Mouse (Mus musculus) limb, embryonic 10.5 days (tissue): ENCODE measurements at regions not wholly inside any gene's neighbourhood (a gene's known extent, or its start where the extent isn't known, plus 50 kb on each side); places are given as distances from the start of the nearest gene placed in this dataset.

Experiments
- DNase-seq: peaks from one replicate; pipeline ENCODE4 v3.0.0-alpha.2; 2017; ENCODE audit warnings: low spot score
- H3K27ac ChIP-seq: fragments of 300-500 bp; sonication (generic); 2 replicates; pipeline ENCODE4 v1.5.1; 2016; ENCODE audit warnings: mild to moderate bottlenecking
- H3K27me3 ChIP-seq: fragments of 300-500 bp; sonication (generic); 2 replicates; pipeline ENCODE4 v1.6.1; 2016; ENCODE audit warnings: low read depth, mild to moderate bottlenecking; ENCODE audit not compliant: poor library complexity, severe bottlenecking
- H3K36me3 ChIP-seq: fragments of 300-500 bp; sonication (generic); 2 replicates; pipeline ENCODE4 v1.6.1; 2016; ENCODE audit warnings: mild to moderate bottlenecking, moderate library complexity
- H3K4me1 ChIP-seq: fragments of 300-500 bp; sonication (generic); 2 replicates; pipeline ENCODE4 v1.6.1; 2016
- H3K4me3 ChIP-seq: fragments of 300-500 bp; sonication (generic); 2 replicates; pipeline ENCODE4 v1.5.1; 2016; ENCODE audit warnings: mild to moderate bottlenecking, moderate library complexity
- H3K9me3 ChIP-seq: fragments of 300-500 bp; sonication (generic); replicated peaks from 2 replicates; pipeline ENCODE4 v1.6.1; 2016; ENCODE audit warnings: mild to moderate bottlenecking
- WGBS: fragments of 180-500 bp; shearing (Covaris S2); methylation state at CpG from one replicate; pipeline ENCODE4 v1.1.7; 2016; 5-methylcytosine and 5-hydroxymethylcytosine counted together

GRCm38 (mm10) chr9:33769811-33770210 is 715.9 kb upstream of the Kirrel3 start:
- H3K36me3 ChIP-seq, result no peaks in the 10 kb centered on the region
- no peak for DNase-seq
- 91% methylated on average over 2 of the region's 2 CpGs for WGBS

GRCm38 (mm10) chr9:33774178-33774577 is 711.5 kb upstream of the Kirrel3 start:
- no peaks in the 10 kb centered on the region for H3K36me3 ChIP-seq
- no peaks in the 10 kb centered on the region for H3K27me3 ChIP-seq
- no peak overlapping the region for H3K4me3 ChIP-seq
- no peak for DNase-seq
- H3K4me1 ChIP-seq, result no peaks in the 10 kb centered on the region
- 66% methylated on average over 5 of the region's 5 CpGs for WGBS
- H3K27ac ChIP-seq, result no peak overlapping the region
- no peaks in the 10 kb centered on the region for H3K9me3 ChIP-seq

More at GRCm38 (mm10) chr9:33769811-33770210, 715.9 kb upstream of the Kirrel3 start:
- Histone ChIP-seq H3K27ac (no peak overlapping the region), H3K4me3 (no peak overlapping the region), H3K27me3 (no peaks in the 10 kb centered on the region), H3K9me3 (no peaks in the 10 kb centered on the region), H3K4me1 (no peaks in the 10 kb centered on the region)

- Histone ChIP-seq H3K36me3 (no peaks in the 10 kb centered on the region), H3K4me3 (no peak overlapping the region), H3K4me1 (no peaks in the 10 kb centered on the region), H3K27me3 (no peaks in the 10 kb centered on the region), H3K27ac (no peak overlapping the region), H3K9me3 (no peaks in the 10 kb centered on the region)
- DNase-seq, result no peak
- 74% methylated on average over 4 of the region's 4 CpGs for whole genome bisulfite sequencing
Measured at GRCm38 (mm10) chr9:33790617-33791016, 695.1 kb upstream of the Kirrel3 start.

GRCm38 (mm10) chr9:33800250-33800649 is 685.4 kb upstream of the Kirrel3 start:
- no peak overlapping the region for H3K27ac ChIP-seq
- 80% methylated on average over 6 of the region's 6 CpGs for WGBS
- H3K36me3 ChIP-seq, result no peaks in the 10 kb centered on the region
- no peaks in the 10 kb centered on the region for H3K9me3 ChIP-seq
- no peaks in the 10 kb centered on the region for H3K4me1 ChIP-seq
- H3K4me3 ChIP-seq, result no peak overlapping the region
- no peak for DNase-seq
- H3K27me3 ChIP-seq, result no peaks in the 10 kb centered on the region

GRCm38 (mm10) chr9:33800763-33801162 is 684.9 kb upstream of the Kirrel3 start:
- no peak for DNase-seq
- Histone ChIP-seq H3K9me3 (no peaks in the 10 kb centered on the region), H3K4me3 (no peak overlapping the region), H3K27ac (no peak overlapping the region), H3K4me1 (no peaks in the 10 kb centered on the region), H3K36me3 (no peaks in the 10 kb centered on the region), H3K27me3 (no peaks in the 10 kb centered on the region)
- WGBS, result 84% methylated on average over 1 of the region's 1 CpGs

GRCm38 (mm10) chr9:33814739-33815368 is 670.8 kb upstream of the Kirrel3 start:
- H3K27me3 ChIP-seq, result no peaks in the 10 kb centered on the region
- no peaks in the 10 kb centered on the region for H3K36me3 ChIP-seq
- H3K4me1 ChIP-seq, result no peaks in the 10 kb centered on the region
- no peak for DNase-seq
- 88% methylated on average over 5 of the region's 5 CpGs for WGBS
- no peak overlapping the region for H3K4me3 ChIP-seq
- H3K27ac ChIP-seq, result no peak overlapping the region
- no peaks in the 10 kb centered on the region for H3K9me3 ChIP-seq

- no peaks in the 10 kb centered on the region for H3K4me1 ChIP-seq
- no peaks in the 10 kb centered on the region for H3K36me3 ChIP-seq
- DNase-seq, result no peak
- no peak overlapping the region for H3K4me3 ChIP-seq
- H3K27ac ChIP-seq, result no peak overlapping the region
- H3K27me3 ChIP-seq, result no peaks in the 10 kb centered on the region
- H3K9me3 ChIP-seq, result no peaks in the 10 kb centered on the region
- 90% methylated on average over 9 of the region's 9 CpGs for WGBS
Measured at GRCm38 (mm10) chr9:33822574-33823394, 662.9 kb upstream of the Kirrel3 start.

GRCm38 (mm10) chr9:33826116-33826515 is 659.6 kb upstream of the Kirrel3 start:
- Histone ChIP-seq H3K36me3 (no peaks in the 10 kb centered on the region), H3K4me3 (no peak overlapping the region), H3K27me3 (no peaks in the 10 kb centered on the region), H3K4me1 (no peaks in the 10 kb centered on the region), H3K27ac (no peak overlapping the region), H3K9me3 (no peaks in the 10 kb centered on the region)
- WGBS, result 90% methylated on average over 4 of the region's 4 CpGs
- no peak for DNase-seq

- Histone ChIP-seq H3K27ac (no peak overlapping the region), H3K36me3 (no peaks in the 10 kb centered on the region), H3K27me3 (no peaks in the 10 kb centered on the region), H3K4me3 (no peak overlapping the region), H3K4me1 (no peaks in the 10 kb centered on the region), H3K9me3 (no peaks in the 10 kb centered on the region)
- no peak for DNase-seq
- WGBS, result 90% methylated on average over 2 of the region's 2 CpGs
Measured at GRCm38 (mm10) chr9:33827409-33827808, 658.3 kb upstream of the Kirrel3 start.

GRCm38 (mm10) chr9:33837666-33838380 is 647.9 kb upstream of the Kirrel3 start:
- Histone ChIP-seq H3K27me3 (no peaks in the 10 kb centered on the region), H3K4me1 (no peaks in the 10 kb centered on the region), H3K9me3 (no peaks in the 10 kb centered on the region), H3K27ac (no peak overlapping the region), H3K36me3 (no peaks in the 10 kb centered on the region), H3K4me3 (no peak overlapping the region)
- DNase-seq, result no peak
- 88% methylated on average over 1 of the region's 1 CpGs for WGBS

- no peak for DNase-seq
- no peak overlapping the region for H3K4me3 ChIP-seq
- no peaks in the 10 kb centered on the region for H3K36me3 ChIP-seq
- H3K27me3 ChIP-seq, result no peaks in the 10 kb centered on the region
- H3K4me1 ChIP-seq, result no peaks in the 10 kb centered on the region
- no peaks in the 10 kb centered on the region for H3K9me3 ChIP-seq
- H3K27ac ChIP-seq, result no peak overlapping the region
- 94% methylated on average over 5 of the region's 5 CpGs for WGBS
Measured at GRCm38 (mm10) chr9:33849623-33850022, 636.1 kb upstream of the Kirrel3 start.

- no peaks in the 10 kb centered on the region for H3K27me3 ChIP-seq
- no peak for DNase-seq
- H3K9me3 ChIP-seq, result no peaks in the 10 kb centered on the region
- H3K36me3 ChIP-seq, result no peaks in the 10 kb centered on the region
- no peak overlapping the region for H3K4me3 ChIP-seq
- no peaks in the 10 kb centered on the region for H3K4me1 ChIP-seq
- H3K27ac ChIP-seq, result no peak overlapping the region
- 90% methylated on average over 7 of the region's 7 CpGs for WGBS
Measured at GRCm38 (mm10) chr9:33850024-33850423, 635.7 kb upstream of the Kirrel3 start.

- no peaks in the 10 kb centered on the region for H3K4me1 ChIP-seq
- no peaks in the 10 kb centered on the region for H3K9me3 ChIP-seq
- H3K27me3 ChIP-seq, result no peaks in the 10 kb centered on the region
- no peaks in the 10 kb centered on the region for H3K36me3 ChIP-seq
- no peak overlapping the region for H3K27ac ChIP-seq
- DNase-seq, result no peak
- no peak overlapping the region for H3K4me3 ChIP-seq
Measured at GRCm38 (mm10) chr9:33850993-33851392, 634.7 kb upstream of the Kirrel3 start.
